In genomic region chr6:146170603-146171051, GRCm38 (mm10) we compare ENCODE assay signal across 7 mouse cellular contexts.
DNase-seq lines count a peak whose midpoint lies in the region; ATAC-seq and TF ChIP-seq lines count a peak whose summit lies in the region.

No protein-coding gene starts in this region.

- 78% methylated on average over 14 of the region's 14 CpGs for WGBS in limb, embryonic 11.5 days

- no peaks in the 10 kb centered on the region for H3K9me3 ChIP-seq in limb, embryonic 11.5 days (ENCODE audit: control insufficient read depth, low read length)

- TF ChIP-seq POLR2A in testis, adult 2 months (IDR thresholded peaks at IDR 0.05; ENCODE audit: control insufficient read depth, low read depth, low read length): peak; percentile 78

- H3K27ac ChIP-seq in testis, adult 2 months (ENCODE audit: control insufficient read depth, insufficient read depth, low read depth, low read length): no peak overlapping the region
- H3K27ac ChIP-seq in limb, embryonic 11.5 days (replicated peaks; ENCODE audit: low read depth, low read length): no peak overlapping the region

- no peaks in the 10 kb centered on the region for H3K36me3 ChIP-seq in testis, adult 2 months (ENCODE audit: control insufficient read depth, insufficient read depth, low read length)
- no peaks in the 10 kb centered on the region for H3K36me3 ChIP-seq in limb, embryonic 11.5 days (ENCODE audit: control insufficient read depth, insufficient read depth, low read length)

- peaks cover 6% of the 10 kb centered on the region for H3K4me1 ChIP-seq in testis, adult 2 months (ENCODE audit: control insufficient read depth, insufficient read depth, low read length)
- H3K4me1 ChIP-seq in limb, embryonic 11.5 days (ENCODE audit: control insufficient read depth, insufficient read depth, low read length): no peaks in the 10 kb centered on the region

- H3K4me3 ChIP-seq in testis, adult 2 months (ENCODE audit: control insufficient read depth, low read depth, low read length): peak overlapping the region; percentile 86
- no peak overlapping the region for H3K4me3 ChIP-seq in limb, embryonic 11.5 days (ENCODE audit: low read depth, low read length)

- peak; percentile 94 for ATAC-seq in granulocyte monocyte progenitor cell, adult 5-6 weeks (replicated peaks; ENCODE audit: poor library complexity, severe bottlenecking)
- ATAC-seq in limb, embryonic 11.5 days (ENCODE audit: insufficient number of reproducible peaks, low FRiP score, low TSS enrichment, low read depth): no peak
- peak; percentile 91 for ATAC-seq in monocyte, adult 5-6 weeks (replicated peaks; ENCODE audit: insufficient number of reproducible peaks, low FRiP score, low TSS enrichment, poor library complexity, severe bottlenecking)

- no peak overlapping the region for H3K9ac ChIP-seq in limb, embryonic 11.5 days (ENCODE audit: low read length)

- TF ChIP-seq CTCF in testis, adult 2 months (IDR thresholded peaks at IDR 0.05; ENCODE audit: control insufficient read depth, insufficient read depth, insufficient replicate concordance, low read depth, low read length): no peak

- H3K4me2 ChIP-seq in limb, embryonic 11.5 days (ENCODE audit: low read depth, severe bottlenecking): no peak overlapping the region

- no peaks in the 10 kb centered on the region for H3K27me3 ChIP-seq in testis, adult 2 months (ENCODE audit: control insufficient read depth, insufficient read depth, low read length)
- no peaks in the 10 kb centered on the region for H3K27me3 ChIP-seq in limb, embryonic 11.5 days (ENCODE audit: control insufficient read depth, insufficient read depth, low read length)

- no peak for DNase-seq in testis, postnatal 10 days (ENCODE audit: low spot score)
- DNase-seq in limb, embryonic 11.5 days (ENCODE audit: low spot score): peak; percentile 29
- DNase-seq in cerebellum, adult 11-12 months: no peak
- no peak for DNase-seq in embryo, embryonic 10 days (ENCODE audit: low spot score)
